Mouse (Mus musculus) forebrain, embryonic 11.5 days (tissue): Measurements from ENCODE around the gene Sipa1l3. TPM values are rescaled to one million over a fixed set of nuclear protein-coding genes. Genes with fewer than 3 reads are reported as not detected.

ENCODE experiments used
- ATAC-seq: fragments of 200-750 bp; cut with Nextera tagmentation; replicated peaks from 2 replicates; pipeline ENCODE4 v1.8.0; 2017; ENCODE audit warnings: moderate TSS enrichment; ENCODE audit not compliant: low FRiP score
- DNase-seq: peaks from one replicate; pipeline ENCODE4 v3.0.0-alpha.2; 2017; ENCODE audit warnings: low spot score
- H3K27ac ChIP-seq: fragments of 300-500 bp; sonication (generic); 2 replicates; pipeline ENCODE4 v1.5.1; 2014; ENCODE audit warnings: low read depth, low read length
- H3K27me3 ChIP-seq: fragments of 300-500 bp; sonication (generic); 2 replicates; pipeline ENCODE4 v1.6.1; 2014; ENCODE audit warnings: mild to moderate bottlenecking, low read length, mixed read lengths; ENCODE audit not compliant: control insufficient read depth, insufficient read depth
- H3K36me3 ChIP-seq: fragments of 300-500 bp; sonication (generic); 2 replicates; pipeline ENCODE4 v1.6.1; 2014; ENCODE audit warnings: mild to moderate bottlenecking, low read length, moderate library complexity, mixed read lengths; ENCODE audit not compliant: control insufficient read depth, insufficient read depth
- H3K4me1 ChIP-seq: fragments of 300-500 bp; sonication (generic); replicated peaks from 2 replicates; pipeline ENCODE4 v1.6.1; 2014; ENCODE audit warnings: low read length, mixed read lengths; ENCODE audit not compliant: control insufficient read depth, insufficient read depth
- H3K4me2 ChIP-seq: fragments of 300-500 bp; sonication (generic); 2 replicates; pipeline ENCODE4 v1.6.1; 2014; ENCODE audit warnings: low read depth, mild to moderate bottlenecking, low read length, moderate library complexity, mixed read lengths; ENCODE audit not compliant: severe bottlenecking
- H3K4me3 ChIP-seq: fragments of 300-500 bp; sonication (generic); 2 replicates; pipeline ENCODE4 v1.5.1; 2014; ENCODE audit warnings: low read depth, low read length
- H3K9ac ChIP-seq: fragments of 300-500 bp; sonication (generic); 2 replicates; pipeline ENCODE4 v1.6.1; 2014; ENCODE audit warnings: low read length
- H3K9me3 ChIP-seq: fragments of 300-500 bp; sonication (generic); 2 replicates; pipeline ENCODE4 v1.6.1; 2016; ENCODE audit warnings: low read length, mixed read lengths; ENCODE audit not compliant: control insufficient read depth
- WGBS: fragments of 180-500 bp; shearing (Covaris S2); extraction: QIAGEN DNeasy Blood & Tissue Kit; methylation state at CpG from one replicate; pipeline ENCODE4 v1.1.7; 2014; 5-methylcytosine and 5-hydroxymethylcytosine counted together
- polyA plus RNA-seq: library from polyadenylated mRNA; unstranded; fragments of >200 nt; fragmentation: Nextera tagmentation; extraction: Ambion mirVana; gene quantifications from 2 replicates; pipeline ENCODE4 v1.2.1, GENCODE M21; 2014

Gene Sipa1l3
- polyA plus RNA-seq, 1 experiment from 2014 or later: 15.9 TPM

GRCm38 (mm10) chr7:29304463-29305262, 213.8 kb downstream of the Sipa1l3 start:
- Histone ChIP-seq H3K9ac (peak overlapping the region; percentile 66), H3K27me3 (no peaks in the 10 kb centered on the region), H3K9me3 (no peaks in the 10 kb centered on the region), H3K4me3 (peak overlapping the region; percentile 57), H3K36me3 (no peaks in the 10 kb centered on the region), H3K27ac (peak overlapping the region; percentile 65), H3K4me2 (peak overlapping the region; percentile 67), H3K4me1 (peaks cover 24% of the 10 kb centered on the region)
- ATAC-seq: peak; percentile 17; the same call in 1 of the 2 replicates
- DNase-seq: peak; percentile 83
- WGBS: under 1% methylated on average over 47 of the region's 48 CpGs

GRCm38 (mm10) chr7:29303738-29304462, 214.5 kb downstream of the Sipa1l3 start, which contains the start of gene Dpf1:
TSS of gene Dpf1 (plus strand) at chr7:29303951.
- Histone ChIP-seq H3K4me1 (peaks cover 20% of the 10 kb centered on the region), H3K36me3 (no peaks in the 10 kb centered on the region), H3K4me3 (peak within 1 kb of the TSS; percentile 57), H3K9ac (peak within 1 kb of the TSS; percentile 66), H3K27ac (peak within 1 kb of the TSS; percentile 65), H3K9me3 (no peaks in the 10 kb centered on the region), H3K27me3 (no peaks in the 10 kb centered on the region), H3K4me2 (peak within 1 kb of the TSS; percentile 67)
- WGBS: 2% methylated on average over 58 of the region's 67 CpGs
- ATAC-seq: peak; percentile 80
- DNase-seq: peak; percentile 93

DNA sequence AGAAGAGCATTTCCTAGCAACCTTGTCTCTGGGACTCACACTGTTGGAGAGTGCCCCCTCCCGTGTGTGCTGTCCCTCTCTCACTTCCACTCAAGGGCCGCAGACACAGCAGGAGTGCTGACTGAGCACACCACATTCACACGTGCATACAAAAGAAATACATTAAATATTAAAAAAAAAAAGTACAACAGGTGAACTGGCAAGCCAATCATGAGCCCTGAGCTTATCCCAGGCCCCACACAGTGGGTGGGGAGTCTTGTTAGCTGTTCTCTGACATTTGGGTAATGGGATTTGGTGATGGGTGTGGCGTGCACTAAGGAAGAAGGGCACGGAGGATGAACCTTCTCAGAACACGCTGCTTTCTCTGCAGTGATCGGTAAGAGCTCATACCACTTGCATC, 215.8 kb downstream of the Sipa1l3 start:
- Histone ChIP-seq H3K27me3 (no peaks in the 10 kb centered on the region), H3K9me3 (no peaks in the 10 kb centered on the region), H3K4me3 (no peak overlapping the region), H3K36me3 (no peaks in the 10 kb centered on the region), H3K4me2 (no peak overlapping the region), H3K27ac (no peak overlapping the region), H3K4me1 (peaks cover 16% of the 10 kb centered on the region; the same call in 1 of the 2 replicates), H3K9ac (no peak overlapping the region)
- no peak for ATAC-seq
- no peak for DNase-seq
- WGBS: 61% methylated on average over 7 of the region's 7 CpGs

DNA sequence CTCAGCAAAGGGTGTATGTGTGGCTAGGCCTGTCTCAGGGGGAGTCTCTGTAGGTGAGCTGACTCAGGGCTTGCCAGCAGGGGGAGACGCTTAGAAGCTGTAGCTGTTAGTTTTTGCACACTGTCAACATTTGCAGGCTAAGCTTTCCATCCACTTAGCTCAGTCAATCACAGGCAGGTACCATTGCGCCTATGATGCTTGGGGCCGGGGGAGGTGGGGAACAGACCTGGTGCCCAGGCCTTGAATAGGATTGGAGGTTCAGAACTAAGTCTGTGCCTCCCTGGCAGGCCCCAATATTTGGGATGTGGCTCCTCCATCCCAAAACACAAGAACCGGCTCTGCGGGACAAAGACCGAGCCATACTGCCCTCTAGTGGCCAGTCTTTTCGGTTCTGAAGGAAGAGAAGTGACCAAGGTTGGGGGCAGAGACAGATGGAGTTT, 217.3 kb downstream of the Sipa1l3 start:
- Histone ChIP-seq H3K9ac (peak overlapping the region; percentile 37), H3K4me3 (no peak overlapping the region), H3K4me1 (peaks cover 12% of the 10 kb centered on the region; the same call in 1 of the 2 replicates), H3K4me2 (0 out of 2 replicates have a peak overlapping the region, but pooled peaks have one; percentile 5), H3K27ac (no peak overlapping the region), H3K36me3 (no peaks in the 10 kb centered on the region), H3K27me3 (no peaks in the 10 kb centered on the region), H3K9me3 (no peaks in the 10 kb centered on the region)
- DNase-seq (peak; percentile 85), ATAC-seq (no peak)
- WGBS: under 1% methylated on average over 7 of the region's 7 CpGs

DNA sequence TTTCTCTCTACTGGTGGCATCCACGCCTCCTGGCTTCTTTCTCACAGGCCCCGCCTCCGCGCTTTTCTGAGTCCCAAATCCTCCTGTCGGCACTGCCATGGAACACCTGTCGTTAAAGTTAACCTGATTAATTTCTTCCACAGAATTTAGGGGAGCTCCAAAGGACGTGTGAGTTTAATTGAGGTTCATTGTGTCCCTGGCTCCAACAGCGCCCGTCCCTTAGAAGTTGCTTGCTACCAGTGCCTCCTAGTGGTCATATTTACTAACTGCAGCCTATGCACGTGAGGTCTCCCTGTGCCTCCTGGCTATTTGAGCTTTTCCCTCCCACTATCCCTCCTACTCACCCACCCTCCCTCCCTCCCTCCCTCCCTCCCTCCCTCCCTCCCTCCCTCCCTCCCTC, 221.4 kb downstream of the Sipa1l3 start:
- Histone ChIP-seq H3K27me3 (no peaks in the 10 kb centered on the region), H3K9ac (no peak overlapping the region), H3K4me1 (peaks cover 7% of the 10 kb centered on the region), H3K4me2 (no peak overlapping the region), H3K9me3 (no peaks in the 10 kb centered on the region), H3K4me3 (no peak overlapping the region), H3K27ac (no peak overlapping the region), H3K36me3 (no peaks in the 10 kb centered on the region)
- 11% methylated on average over 10 of the region's 10 CpGs for WGBS
- 0 out of 2 replicates have a peak, but pooled peaks have one; percentile 10 for ATAC-seq
- DNase-seq: peak; percentile 79

GRCm38 (mm10) chr7:29295861-29296647, 222.4 kb downstream of the Sipa1l3 start:
- ATAC-seq (no peak), DNase-seq (no peak)
- 85% methylated on average over 24 of the region's 24 CpGs for WGBS
- Histone ChIP-seq H3K4me3 (no peak overlapping the region), H3K4me2 (no peak overlapping the region), H3K27me3 (no peaks in the 10 kb centered on the region), H3K4me1 (peaks cover 13% of the 10 kb centered on the region), H3K36me3 (no peaks in the 10 kb centered on the region), H3K9me3 (no peaks in the 10 kb centered on the region), H3K27ac (no peak overlapping the region), H3K9ac (no peak overlapping the region)

DNA sequence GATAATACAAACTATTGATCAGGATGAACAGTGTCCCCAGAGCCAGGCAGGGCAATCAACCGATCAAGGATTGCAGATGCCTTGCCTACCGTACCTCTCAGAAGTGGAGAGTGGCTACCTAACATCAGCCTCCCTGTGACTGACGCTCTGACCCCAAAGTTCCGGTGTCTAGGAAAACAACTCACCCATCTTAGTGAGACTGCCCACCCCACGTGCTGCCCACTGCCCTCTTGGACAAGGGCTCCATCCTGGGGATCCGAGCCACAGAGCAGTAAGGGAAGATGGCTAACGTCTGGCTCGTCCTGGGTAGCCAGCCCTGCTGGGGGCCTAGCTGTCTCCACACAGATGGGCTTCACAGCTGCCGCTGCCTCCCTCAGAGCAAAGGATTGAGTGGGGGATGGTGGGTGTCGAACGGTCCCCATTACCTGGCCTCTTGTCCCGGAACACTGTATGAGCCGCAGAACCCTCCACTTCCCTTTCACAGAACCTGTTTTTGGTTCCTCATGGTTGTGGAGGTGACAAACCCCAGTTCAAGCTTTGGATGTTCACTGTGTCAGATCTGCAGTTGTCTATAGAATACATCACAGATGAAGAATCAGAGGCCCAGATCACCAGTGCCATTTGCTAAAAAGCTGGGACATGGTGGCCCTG, 224.2 kb downstream of the Sipa1l3 start:
- no peak overlapping the region for H3K9ac ChIP-seq
- H3K27ac ChIP-seq: no peak overlapping the region
- H3K36me3 ChIP-seq: no peaks in the 10 kb centered on the region
- peaks cover 5% of the 10 kb centered on the region; the same call in 1 of the 2 replicates for H3K27me3 ChIP-seq
- H3K4me1 ChIP-seq: peaks cover 14% of the 10 kb centered on the region
- WGBS: 74% methylated on average over 13 of the region's 13 CpGs
- no peak overlapping the region for H3K4me2 ChIP-seq
- ATAC-seq (no peak), DNase-seq (no peak)
- no peak overlapping the region for H3K4me3 ChIP-seq
- no peaks in the 10 kb centered on the region for H3K9me3 ChIP-seq
